Mouse (Mus musculus): ENCODE data around the gene Cfap77. TPM values are rescaled to one million over a fixed set of nuclear protein-coding genes. Genes with fewer than 3 reads are reported as not detected.
"Not testable (repeated sequence)": the region's sequence is repeated elsewhere in the genome, so short reads cannot be mapped to it uniquely, and the experiment has no call there.

The Cfap77 gene
- polyA plus RNA-seq, 1 experiment from 2014 or later, result 0.79 TPM

- Histone ChIP-seq H3K4me3 (ENCODE audit: low read depth, low read length) (no peak overlapping the region), H3K9ac (ENCODE audit: low read depth, low read length) (no peak overlapping the region), H3K4me1 (ENCODE audit: control insufficient read depth, insufficient read depth, low read length) (no peaks in the 10 kb centered on the region), H3K27ac (replicated peaks; ENCODE audit: low read depth, low read length) (no peak overlapping the region), H3K27me3 (replicated peaks; ENCODE audit: control insufficient read depth, insufficient read depth, low read length) (no peaks in the 10 kb centered on the region), H3K9me3 (ENCODE audit: control insufficient read depth, low read length) (no peaks in the 10 kb centered on the region), H3K4me2 (ENCODE audit: low read depth, low read length) (no peak overlapping the region), H3K36me3 (ENCODE audit: control insufficient read depth, insufficient read depth, low read length) (no peaks in the 10 kb centered on the region)
- DNase-seq (ENCODE audit: low spot score) (no peak), ATAC-seq (ENCODE audit: low read depth) (no peak)
- WGBS, result 89% methylated on average over 8 of the region's 8 CpGs
Observed at GRCm38 (mm10) chr2:29095674-29096073, 40.8 kb upstream of the Cfap77 start.

- not testable (repeated sequence) for H3K9me3 ChIP-seq (ENCODE audit: control insufficient read depth, low read length); H3K4me1 ChIP-seq (ENCODE audit: control insufficient read depth, insufficient read depth, low read length); H3K4me2 ChIP-seq (ENCODE audit: low read depth, low read length); H3K27ac ChIP-seq (replicated peaks; ENCODE audit: low read depth, low read length); H3K27me3 ChIP-seq (replicated peaks; ENCODE audit: control insufficient read depth, insufficient read depth, low read length); H3K9ac ChIP-seq (ENCODE audit: low read depth, low read length); H3K4me3 ChIP-seq (ENCODE audit: low read depth, low read length); DNase-seq (ENCODE audit: low spot score); ATAC-seq (ENCODE audit: low read depth)
- 78% methylated on average over 6 of the region's 6 CpGs for WGBS
- peaks cover 27% of the 10 kb centered on the region for H3K36me3 ChIP-seq (ENCODE audit: control insufficient read depth, insufficient read depth, low read length)
Observed at GRCm38 (mm10) chr2:29089276-29089675, 34.4 kb upstream of the Cfap77 start.

- Histone ChIP-seq H3K9ac (ENCODE audit: low read depth, low read length) (no peak overlapping the region), H3K9me3 (ENCODE audit: control insufficient read depth, low read length) (no peaks in the 10 kb centered on the region), H3K36me3 (ENCODE audit: control insufficient read depth, insufficient read depth, low read length) (peaks cover 59% of the 10 kb centered on the region), H3K27ac (replicated peaks; ENCODE audit: low read depth, low read length) (no peak overlapping the region), H3K27me3 (replicated peaks; ENCODE audit: control insufficient read depth, insufficient read depth, low read length) (no peaks in the 10 kb centered on the region), H3K4me1 (ENCODE audit: control insufficient read depth, insufficient read depth, low read length) (no peaks in the 10 kb centered on the region), H3K4me2 (ENCODE audit: low read depth, low read length) (no peak overlapping the region), H3K4me3 (ENCODE audit: low read depth, low read length) (no peak overlapping the region)
- no peak for ATAC-seq (ENCODE audit: low read depth)
- DNase-seq (ENCODE audit: low spot score), result no peak
- 94% methylated on average over 7 of the region's 7 CpGs for WGBS
Observed at GRCm38 (mm10) chr2:29086026-29086425, 31.2 kb upstream of the Cfap77 start.

GRCm38 (mm10) chr2:29081965-29082364 is 27.1 kb upstream of the Cfap77 start:
- no peak for DNase-seq (ENCODE audit: low spot score)

GRCm38 (mm10) chr2:29076226-29076625 is 21.4 kb upstream of the Cfap77 start:
- no peak for ATAC-seq (ENCODE audit: low read depth)
- H3K36me3 ChIP-seq (ENCODE audit: control insufficient read depth, insufficient read depth, low read length), result peaks cover 91% of the 10 kb centered on the region
- no peaks in the 10 kb centered on the region for H3K4me1 ChIP-seq (ENCODE audit: control insufficient read depth, insufficient read depth, low read length)
- no peaks in the 10 kb centered on the region for H3K9me3 ChIP-seq (ENCODE audit: control insufficient read depth, low read length)
- no peak overlapping the region for H3K4me3 ChIP-seq (ENCODE audit: low read depth, low read length)
- H3K9ac ChIP-seq (ENCODE audit: low read depth, low read length), result no peak overlapping the region
- H3K27me3 ChIP-seq (replicated peaks; ENCODE audit: control insufficient read depth, insufficient read depth, low read length), result no peaks in the 10 kb centered on the region
- no peak for DNase-seq (ENCODE audit: low spot score)
- WGBS, result 83% methylated on average over 2 of the region's 2 CpGs
- no peak overlapping the region for H3K27ac ChIP-seq (replicated peaks; ENCODE audit: low read depth, low read length)
- H3K4me2 ChIP-seq (ENCODE audit: low read depth, low read length), result no peak overlapping the region

More at GRCm38 (mm10) chr2:29081965-29082364, 27.1 kb upstream of the Cfap77 start:
- H3K4me3 ChIP-seq (ENCODE audit: low read depth, low read length), result no peak overlapping the region
- H3K4me2 ChIP-seq (ENCODE audit: low read depth, low read length), result no peak overlapping the region
- H3K9ac ChIP-seq (ENCODE audit: low read depth, low read length), result no peak overlapping the region
- no peaks in the 10 kb centered on the region for H3K4me1 ChIP-seq (ENCODE audit: control insufficient read depth, insufficient read depth, low read length)
- H3K36me3 ChIP-seq (ENCODE audit: control insufficient read depth, insufficient read depth, low read length), result peaks cover 88% of the 10 kb centered on the region
- WGBS, result 67% methylated on average over 3 of the region's 3 CpGs
- H3K9me3 ChIP-seq (ENCODE audit: control insufficient read depth, low read length), result no peaks in the 10 kb centered on the region
- H3K27me3 ChIP-seq (replicated peaks; ENCODE audit: control insufficient read depth, insufficient read depth, low read length), result no peaks in the 10 kb centered on the region
- H3K27ac ChIP-seq (replicated peaks; ENCODE audit: low read depth, low read length), result no peak overlapping the region
- ATAC-seq (ENCODE audit: low read depth), result no peak

GRCm38 (mm10) chr2:29075331-29076070 is 20.6 kb upstream of the Cfap77 start:
- Histone ChIP-seq H3K4me2 (ENCODE audit: low read depth, low read length) (no peak overlapping the region), H3K9ac (ENCODE audit: low read depth, low read length) (no peak overlapping the region), H3K4me1 (ENCODE audit: control insufficient read depth, insufficient read depth, low read length) (no peaks in the 10 kb centered on the region), H3K27ac (replicated peaks; ENCODE audit: low read depth, low read length) (no peak overlapping the region), H3K4me3 (ENCODE audit: low read depth, low read length) (no peak overlapping the region), H3K36me3 (ENCODE audit: control insufficient read depth, insufficient read depth, low read length) (peaks cover 91% of the 10 kb centered on the region), H3K9me3 (ENCODE audit: control insufficient read depth, low read length) (no peaks in the 10 kb centered on the region), H3K27me3 (replicated peaks; ENCODE audit: control insufficient read depth, insufficient read depth, low read length) (no peaks in the 10 kb centered on the region)
- DNase-seq (ENCODE audit: low spot score) (no peak), ATAC-seq (ENCODE audit: low read depth) (no peak)
- WGBS, result 90% methylated on average over 11 of the region's 11 CpGs

- Histone ChIP-seq H3K4me2 (ENCODE audit: low read depth, low read length) (no peak overlapping the region), H3K27ac (replicated peaks; ENCODE audit: low read depth, low read length) (no peak overlapping the region), H3K4me3 (ENCODE audit: low read depth, low read length) (no peak overlapping the region), H3K4me1 (ENCODE audit: control insufficient read depth, insufficient read depth, low read length) (no peaks in the 10 kb centered on the region), H3K9me3 (ENCODE audit: control insufficient read depth, low read length) (no peaks in the 10 kb centered on the region), H3K36me3 (ENCODE audit: control insufficient read depth, insufficient read depth, low read length) (peaks cover 90% of the 10 kb centered on the region), H3K9ac (ENCODE audit: low read depth, low read length) (no peak overlapping the region), H3K27me3 (replicated peaks; ENCODE audit: control insufficient read depth, insufficient read depth, low read length) (no peaks in the 10 kb centered on the region)
- ATAC-seq (ENCODE audit: low read depth) (no peak), DNase-seq (ENCODE audit: low spot score) (no peak)
- WGBS, result 92% methylated on average over 7 of the region's 7 CpGs
Observed at GRCm38 (mm10) chr2:29074676-29075075, 19.8 kb upstream of the Cfap77 start.

- H3K4me1 ChIP-seq (ENCODE audit: control insufficient read depth, insufficient read depth, low read length), result peaks cover under 1% of the 10 kb centered on the region; the same call in 1 of the 2 replicates
- no peaks in the 10 kb centered on the region for H3K27me3 ChIP-seq (replicated peaks; ENCODE audit: control insufficient read depth, insufficient read depth, low read length)
- no peak overlapping the region for H3K9ac ChIP-seq (ENCODE audit: low read depth, low read length)
- no peak for ATAC-seq (ENCODE audit: low read depth)
- no peak overlapping the region for H3K4me3 ChIP-seq (ENCODE audit: low read depth, low read length)
- no peaks in the 10 kb centered on the region for H3K9me3 ChIP-seq (ENCODE audit: control insufficient read depth, low read length)
- WGBS, result 50% methylated on average over 7 of the region's 7 CpGs
- peaks cover 46% of the 10 kb centered on the region for H3K36me3 ChIP-seq (ENCODE audit: control insufficient read depth, insufficient read depth, low read length)
- H3K4me2 ChIP-seq (ENCODE audit: low read depth, low read length), result no peak overlapping the region
- DNase-seq (ENCODE audit: low spot score), result peak; percentile 73
- H3K27ac ChIP-seq (replicated peaks; ENCODE audit: low read depth, low read length), result no peak overlapping the region
Observed at GRCm38 (mm10) chr2:29066410-29066809, 11.5 kb upstream of the Cfap77 start.

- Histone ChIP-seq H3K4me2 (ENCODE audit: low read depth, low read length) (no peak overlapping the region), H3K9me3 (ENCODE audit: control insufficient read depth, low read length) (no peaks in the 10 kb centered on the region), H3K36me3 (ENCODE audit: control insufficient read depth, insufficient read depth, low read length) (peaks cover 40% of the 10 kb centered on the region), H3K4me1 (ENCODE audit: control insufficient read depth, insufficient read depth, low read length) (peaks cover 7% of the 10 kb centered on the region; the same call in 1 of the 2 replicates), H3K27ac (replicated peaks; ENCODE audit: low read depth, low read length) (no peak overlapping the region), H3K27me3 (replicated peaks; ENCODE audit: control insufficient read depth, insufficient read depth, low read length) (no peaks in the 10 kb centered on the region), H3K4me3 (ENCODE audit: low read depth, low read length) (no peak overlapping the region), H3K9ac (ENCODE audit: low read depth, low read length) (no peak overlapping the region)
- DNase-seq (ENCODE audit: low spot score) (no peak), ATAC-seq (ENCODE audit: low read depth) (no peak)
- 85% methylated on average over 6 of the region's 6 CpGs for WGBS
Observed at GRCm38 (mm10) chr2:29065796-29066195, 10.9 kb upstream of the Cfap77 start.

Data from embryonic facial prominence, embryonic 14.5 days (tissue).